Mouse (Mus musculus) kidney, postnatal 14 days (tissue): Measurements from ENCODE around the gene Fam149a.

Experiments used
- DNase-seq: peaks from one replicate; pipeline ENCODE4 v3.0.0; 2022; ENCODE audit warnings: mixed read lengths

Fam149a gene

GRCm38 (mm10) chr8:45381963-45382347, at the start of gene Fam149a:
Fam149a (minus strand) TSS chr8:45382291.
- DNase-seq: no peak

GRCm38 (mm10) chr8:45420151-45420550, 38.1 kb upstream of the Fam149a start:
- DNase-seq: no peak

- DNase-seq: no peak
Measured at GRCm38 (mm10) chr8:45414965-45415364, 32.9 kb upstream of the Fam149a start.

GRCm38 (mm10) chr8:45410882-45411281, 28.8 kb upstream of the Fam149a start, which contains the start of gene Tlr3:
Tlr3 (minus strand) TSS chr8:45411080.
- peak; percentile 12 for DNase-seq

- peak; percentile 82 for DNase-seq
Measured at GRCm38 (mm10) chr8:45410146-45410880, 28.2 kb upstream of the Fam149a start.

GRCm38 (mm10) chr8:45409702-45410101, 27.6 kb upstream of the Fam149a start:
- DNase-seq: no peak

GRCm38 (mm10) chr8:45383250-45383649, 1.2 kb upstream of the Fam149a start:
- no peak for DNase-seq

GRCm38 (mm10) chr8:45381075-45381962, 772 bp downstream of the Fam149a start:
- no peak for DNase-seq

GRCm38 (mm10) chr8:45380598-45380997, 1.5 kb downstream of the Fam149a start:
- no peak for DNase-seq

- DNase-seq: no peak
Measured at GRCm38 (mm10) chr8:45374071-45374470, 8.0 kb downstream of the Fam149a start.

- no peak for DNase-seq
Measured at GRCm38 (mm10) chr8:45367154-45367553, 14.9 kb downstream of the Fam149a start.

- peak; percentile 29 for DNase-seq
Measured at GRCm38 (mm10) chr8:45363220-45363619, 18.9 kb downstream of the Fam149a start.

GRCm38 (mm10) chr8:45362323-45362722, 19.8 kb downstream of the Fam149a start:
- peak; percentile 48 for DNase-seq

GRCm38 (mm10) chr8:45359091-45359605, 22.9 kb downstream of the Fam149a start:
- DNase-seq: no peak

- peak; percentile 62 for DNase-seq
Measured at GRCm38 (mm10) chr8:45358132-45358918, 23.8 kb downstream of the Fam149a start.

GRCm38 (mm10) chr8:45355809-45356208, 26.3 kb downstream of the Fam149a start:
- DNase-seq: peak; percentile 32

GRCm38 (mm10) chr8:45345031-45345430, 37.1 kb downstream of the Fam149a start:
- peak; percentile 73 for DNase-seq

GRCm38 (mm10) chr8:45344298-45344697, 37.8 kb downstream of the Fam149a start:
- DNase-seq: no peak

GRCm38 (mm10) chr8:45341630-45342628, 40.2 kb downstream of the Fam149a start:
- DNase-seq: no peak

GRCm38 (mm10) chr8:45333493-45333892, 48.6 kb downstream of the Fam149a start:
- peak; percentile 16 for DNase-seq

GRCm38 (mm10) chr8:45332685-45333409, 49.2 kb downstream of the Fam149a start, which contains the start of gene Cyp4v3:
Cyp4v3 (minus strand) TSS chr8:45333216.
- DNase-seq: peak; percentile 70
